Mouse (Mus musculus) embryonic facial prominence, embryonic 14.5 days (tissue): ENCODE measurements at regions not wholly inside any gene's neighbourhood (a gene's known extent, or its start where the extent isn't known, plus 50 kb on each side); places are given as distances from the start of the nearest gene placed in this dataset.
A peak's percentile ranks its signal among the peaks of the same experiment; 100 is the strongest.

Source experiments
- ATAC-seq: fragments of 200-750 bp; cut with Nextera tagmentation; 2 replicates; pipeline ENCODE4 v1.8.0; 2017; ENCODE audit warnings: low read depth, moderate number of reproducible peaks, moderate TSS enrichment
- DNase-seq: peaks from one replicate; pipeline ENCODE4 v3.0.0-alpha.2; 2015; ENCODE audit warnings: low spot score
- H3K27ac ChIP-seq: fragments of 300-500 bp; sonication (generic); replicated peaks from 2 replicates; pipeline ENCODE4 v1.5.1; 2014; ENCODE audit warnings: low read depth, mild to moderate bottlenecking, low read length, moderate library complexity
- H3K27me3 ChIP-seq: fragments of 300-500 bp; sonication (generic); replicated peaks from 2 replicates; pipeline ENCODE4 v1.6.1; 2014; ENCODE audit warnings: low read length; ENCODE audit not compliant: control insufficient read depth, insufficient read depth
- H3K36me3 ChIP-seq: fragments of 300-500 bp; sonication (generic); 2 replicates; pipeline ENCODE4 v1.6.1; 2014; ENCODE audit warnings: low read length, mixed read lengths; ENCODE audit not compliant: control insufficient read depth, insufficient read depth
- H3K4me1 ChIP-seq: fragments of 300-500 bp; sonication (generic); 2 replicates; pipeline ENCODE4 v1.6.1; 2014; ENCODE audit warnings: antibody characterized with exemption, low read length; ENCODE audit not compliant: control insufficient read depth, insufficient read depth
- H3K4me2 ChIP-seq: fragments of 300-500 bp; sonication (generic); 2 replicates; pipeline ENCODE4 v1.6.1; 2014; ENCODE audit warnings: low read depth, mild to moderate bottlenecking, low read length, moderate library complexity, mixed read lengths
- H3K4me3 ChIP-seq: fragments of 300-500 bp; sonication (generic); 2 replicates; pipeline ENCODE4 v1.5.1; 2014; ENCODE audit warnings: low read depth, mild to moderate bottlenecking, low read length
- H3K9ac ChIP-seq: fragments of 300-500 bp; sonication (generic); 2 replicates; pipeline ENCODE4 v1.6.1; 2014; ENCODE audit warnings: low read depth, mild to moderate bottlenecking, low read length, moderate library complexity, mixed read lengths
- H3K9me3 ChIP-seq: fragments of 300-500 bp; sonication (generic); 2 replicates; pipeline ENCODE4 v1.6.1; 2016; ENCODE audit warnings: low read length; ENCODE audit not compliant: control insufficient read depth
- WGBS: fragments of 180-500 bp; shearing (Covaris S2); extraction: QIAGEN DNeasy Blood & Tissue Kit; methylation state at CpG from one replicate; pipeline ENCODE4 v1.1.7; 2014; 5-methylcytosine and 5-hydroxymethylcytosine counted together

DNA sequence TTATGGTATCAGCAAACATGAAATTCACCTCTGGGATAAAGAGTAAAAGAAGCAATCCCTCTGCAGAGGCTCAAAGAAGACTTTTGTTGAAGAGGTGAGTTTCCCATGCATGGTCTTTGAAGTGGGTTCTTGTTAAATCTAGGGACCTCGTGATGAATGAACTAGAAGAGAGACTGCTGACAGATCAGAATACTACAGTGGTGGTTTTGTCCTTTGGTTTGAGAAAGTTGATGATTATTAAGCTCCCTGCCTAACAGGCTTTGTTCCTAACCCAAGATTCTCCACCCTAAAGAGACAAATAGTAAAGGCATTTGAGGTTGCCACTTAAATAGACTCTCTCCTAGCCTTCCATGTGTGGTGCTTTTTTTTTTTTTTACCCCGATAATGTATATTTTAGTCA, 707.2 kb upstream of the N6amt1 start:
- H3K4me1 ChIP-seq, result no peaks in the 10 kb centered on the region
- H3K27ac ChIP-seq, result no peak overlapping the region
- no peak overlapping the region for H3K4me2 ChIP-seq
- no peaks in the 10 kb centered on the region for H3K9me3 ChIP-seq
- 41% methylated on average over 2 of the region's 2 CpGs for WGBS
- no peak for ATAC-seq
- H3K27me3 ChIP-seq, result no peaks in the 10 kb centered on the region
- no peak overlapping the region for H3K4me3 ChIP-seq
- no peaks in the 10 kb centered on the region for H3K36me3 ChIP-seq
- no peak for DNase-seq
- no peak overlapping the region for H3K9ac ChIP-seq

GRCm38 (mm10) chr16:86645436-86645835, 708.5 kb upstream of the N6amt1 start:
- no peaks in the 10 kb centered on the region for H3K36me3 ChIP-seq
- H3K9me3 ChIP-seq, result no peaks in the 10 kb centered on the region
- H3K4me2 ChIP-seq, result no peak overlapping the region
- DNase-seq (no peak), ATAC-seq (no peak)
- H3K9ac ChIP-seq, result no peak overlapping the region
- no peak overlapping the region for H3K4me3 ChIP-seq
- no peak overlapping the region for H3K27ac ChIP-seq
- H3K4me1 ChIP-seq, result no peaks in the 10 kb centered on the region
- no peaks in the 10 kb centered on the region for H3K27me3 ChIP-seq
- 69% methylated on average over 1 of the region's 1 CpGs for WGBS

- Histone ChIP-seq H3K36me3 (no peaks in the 10 kb centered on the region), H3K9ac (no peak overlapping the region), H3K4me1 (no peaks in the 10 kb centered on the region), H3K4me3 (no peak overlapping the region), H3K9me3 (no peaks in the 10 kb centered on the region), H3K27me3 (no peaks in the 10 kb centered on the region), H3K27ac (no peak overlapping the region), H3K4me2 (no peak overlapping the region)
- ATAC-seq (peak; percentile 82; the same call in 1 of the 2 replicates), DNase-seq (peak; percentile 87)
- 31% methylated on average over 2 of the region's 2 CpGs for WGBS
Measured at GRCm38 (mm10) chr16:86644912-86645312, 709.1 kb upstream of the N6amt1 start.

GRCm38 (mm10) chr16:86604166-86604565, 702.5 kb upstream of the Adamts5 start:
- ATAC-seq (peak; percentile 60; the same call in 1 of the 2 replicates), DNase-seq (peak; percentile 35)
- Histone ChIP-seq H3K4me1 (no peaks in the 10 kb centered on the region), H3K36me3 (no peaks in the 10 kb centered on the region), H3K9me3 (no peaks in the 10 kb centered on the region), H3K4me2 (no peak overlapping the region), H3K27ac (no peak overlapping the region), H3K27me3 (no peaks in the 10 kb centered on the region), H3K4me3 (no peak overlapping the region), H3K9ac (no peak overlapping the region)
- WGBS, result 73% methylated on average over 7 of the region's 7 CpGs

DNA sequence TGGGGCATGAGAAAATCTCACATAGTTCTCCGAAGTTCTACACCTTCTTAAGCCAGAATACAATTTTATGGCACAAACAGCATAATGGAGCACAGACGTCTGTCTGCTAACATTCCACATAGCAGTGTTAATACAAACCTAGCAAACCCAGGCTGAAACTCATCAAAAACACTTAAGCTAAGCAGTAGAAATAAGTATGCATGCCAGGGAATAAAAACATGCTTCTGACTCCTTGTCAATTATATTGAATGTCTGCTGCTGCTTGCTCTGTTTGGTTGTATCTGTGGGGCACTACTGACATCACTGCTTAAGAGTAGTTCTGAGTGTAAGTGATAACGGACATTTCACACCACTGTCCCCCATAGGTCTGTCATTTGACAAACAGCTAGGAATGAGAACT, 693.4 kb upstream of the Adamts5 start:
- 63% methylated on average over 3 of the region's 3 CpGs for WGBS
- no peak overlapping the region for H3K4me3 ChIP-seq
- H3K27ac ChIP-seq, result no peak overlapping the region
- no peak overlapping the region for H3K9ac ChIP-seq
- H3K4me2 ChIP-seq, result no peak overlapping the region
- H3K27me3 ChIP-seq, result no peaks in the 10 kb centered on the region
- ATAC-seq (no peak), DNase-seq (no peak)
- H3K36me3 ChIP-seq, result no peaks in the 10 kb centered on the region
- no peaks in the 10 kb centered on the region for H3K4me1 ChIP-seq
- H3K9me3 ChIP-seq, result no peaks in the 10 kb centered on the region

GRCm38 (mm10) chr16:86586044-86586443, 684.4 kb upstream of the Adamts5 start:
- peak; percentile 51 for DNase-seq
- WGBS, result 74% methylated on average over 4 of the region's 4 CpGs
- no peak overlapping the region for H3K9ac ChIP-seq
- no peaks in the 10 kb centered on the region for H3K36me3 ChIP-seq
- H3K4me3 ChIP-seq, result no peak overlapping the region
- H3K9me3 ChIP-seq, result no peaks in the 10 kb centered on the region
- H3K4me2 ChIP-seq, result no peak overlapping the region
- H3K27me3 ChIP-seq, result no peaks in the 10 kb centered on the region
- no peak overlapping the region for H3K27ac ChIP-seq
- ATAC-seq, result no peak
- no peaks in the 10 kb centered on the region for H3K4me1 ChIP-seq

- 58% methylated on average over 5 of the region's 5 CpGs for WGBS
- H3K4me1 ChIP-seq, result no peaks in the 10 kb centered on the region
- H3K4me2 ChIP-seq, result no peak overlapping the region
- DNase-seq (no peak), ATAC-seq (no peak)
- H3K9me3 ChIP-seq, result no peaks in the 10 kb centered on the region
- no peak overlapping the region for H3K9ac ChIP-seq
- no peak overlapping the region for H3K27ac ChIP-seq
- H3K36me3 ChIP-seq, result no peaks in the 10 kb centered on the region
- H3K27me3 ChIP-seq, result no peaks in the 10 kb centered on the region
- no peak overlapping the region for H3K4me3 ChIP-seq
Measured at GRCm38 (mm10) chr16:86578281-86578680, 676.7 kb upstream of the Adamts5 start.

DNA sequence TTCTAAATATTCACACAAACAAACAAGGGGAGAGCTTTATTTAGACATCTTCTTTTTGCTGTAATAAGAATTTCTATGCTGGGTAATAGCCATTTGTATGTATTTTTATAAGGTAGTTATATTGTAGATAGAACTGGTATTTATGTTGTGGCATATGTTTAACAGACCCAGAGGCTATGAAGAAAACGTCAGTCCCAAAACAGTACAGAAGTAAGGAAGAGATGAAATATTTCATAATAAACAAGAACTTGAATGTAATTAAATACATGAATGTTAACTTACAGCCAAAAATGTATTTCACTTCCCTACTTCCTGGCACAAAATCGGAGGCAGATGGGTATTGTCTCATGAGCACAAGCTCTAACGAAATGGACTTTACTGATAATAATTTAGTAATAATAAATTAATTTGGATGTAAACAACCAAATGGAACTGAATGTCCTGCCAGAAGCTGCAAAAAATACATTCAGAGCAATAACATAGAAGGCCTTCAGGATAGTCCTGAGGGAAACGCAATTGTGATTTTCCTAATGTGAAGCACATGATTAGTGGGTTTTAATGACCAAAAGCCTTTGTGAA, 645.9 kb upstream of the Adamts5 start:
- H3K27me3 ChIP-seq, result no peaks in the 10 kb centered on the region
- ATAC-seq (no peak), DNase-seq (peak; percentile 11)
- no peaks in the 10 kb centered on the region for H3K9me3 ChIP-seq
- no peak overlapping the region; the same call in 1 of the 2 replicates for H3K27ac ChIP-seq
- H3K9ac ChIP-seq, result no peak overlapping the region
- H3K4me3 ChIP-seq, result no peak overlapping the region
- H3K4me1 ChIP-seq, result no peaks in the 10 kb centered on the region
- no peaks in the 10 kb centered on the region for H3K36me3 ChIP-seq
- WGBS, result 62% methylated on average over 4 of the region's 4 CpGs
- no peak overlapping the region for H3K4me2 ChIP-seq

DNA sequence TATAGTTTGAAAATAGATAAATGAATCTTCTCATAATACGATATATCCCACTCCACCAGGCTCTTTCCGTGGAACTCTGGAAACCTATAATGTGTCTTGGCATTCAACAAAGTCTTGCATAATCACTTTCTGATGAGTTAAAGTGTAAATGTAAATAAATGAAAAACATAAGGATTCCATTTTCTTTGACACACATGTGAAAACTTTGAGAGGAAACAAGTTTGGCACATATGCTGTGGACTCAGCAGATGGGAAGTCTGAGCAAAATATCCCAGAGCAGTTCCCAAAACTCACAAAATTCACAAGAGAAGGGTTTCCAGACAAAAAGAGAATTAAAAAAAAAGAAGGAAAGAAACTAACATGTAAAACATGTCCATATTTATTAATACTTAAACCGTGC, 645.3 kb upstream of the Adamts5 start:
- 62% methylated on average over 3 of the region's 3 CpGs for WGBS
- no peak overlapping the region for H3K4me3 ChIP-seq
- H3K27me3 ChIP-seq, result no peaks in the 10 kb centered on the region
- H3K4me2 ChIP-seq, result no peak overlapping the region
- H3K9ac ChIP-seq, result no peak overlapping the region
- no peaks in the 10 kb centered on the region for H3K36me3 ChIP-seq
- H3K27ac ChIP-seq, result no peak overlapping the region; the same call in 1 of the 2 replicates
- H3K9me3 ChIP-seq, result no peaks in the 10 kb centered on the region
- no peaks in the 10 kb centered on the region for H3K4me1 ChIP-seq
- DNase-seq, result peak; percentile 68
- no peak for ATAC-seq
